Mouse (Mus musculus) lung, embryonic 16.5 days (tissue): ENCODE data around the gene Pgr. TPM values are rescaled to one million over a fixed set of nuclear protein-coding genes. Genes with fewer than 3 reads are reported as not detected.

Experiments
- ATAC-seq: fragments of 200-750 bp; cut with Nextera tagmentation; 2 replicates; pipeline ENCODE4 v1.8.0; 2017; ENCODE audit warnings: low read depth, mild to moderate bottlenecking, moderate library complexity
- H3K27ac ChIP-seq: fragments of 300-500 bp; sonication (generic); 2 replicates; pipeline ENCODE4 v1.5.1; 2014; ENCODE audit warnings: mild to moderate bottlenecking, control low read depth, low read length
- H3K27me3 ChIP-seq: fragments of 300-500 bp; sonication (generic); 2 replicates; pipeline ENCODE4 v1.6.1; 2014; ENCODE audit warnings: low read depth, low read length, mixed read lengths; ENCODE audit not compliant: control insufficient read depth, insufficient read depth
- H3K36me3 ChIP-seq: fragments of 300-500 bp; sonication (generic); 2 replicates; pipeline ENCODE4 v1.6.1; 2014; ENCODE audit warnings: low read length; ENCODE audit not compliant: control insufficient read depth, insufficient read depth
- H3K4me1 ChIP-seq: fragments of 300-500 bp; sonication (generic); replicated peaks from 2 replicates; pipeline ENCODE4 v1.6.1; 2014; ENCODE audit warnings: low read length, mixed read lengths; ENCODE audit not compliant: control insufficient read depth, insufficient read depth
- H3K4me2 ChIP-seq: fragments of 300-500 bp; sonication (generic); 2 replicates; pipeline ENCODE4 v1.6.1; 2014; ENCODE audit warnings: low read depth, low read length, control low read depth
- H3K4me3 ChIP-seq: fragments of 300-500 bp; sonication (generic); 2 replicates; pipeline ENCODE4 v1.5.1; 2014; ENCODE audit warnings: mild to moderate bottlenecking, low read length, control low read depth
- H3K9ac ChIP-seq: fragments of 300-500 bp; sonication (generic); 2 replicates; pipeline ENCODE4 v1.6.1; 2014; ENCODE audit warnings: low read length, control low read depth
- H3K9me3 ChIP-seq: fragments of 300-500 bp; sonication (generic); 2 replicates; pipeline ENCODE4 v1.6.1; 2016; ENCODE audit warnings: low read length; ENCODE audit not compliant: control insufficient read depth
- WGBS: fragments of 180-500 bp; shearing (Covaris S2); extraction: QIAGEN DNeasy Blood & Tissue Kit; methylation state at CpG from one replicate; pipeline ENCODE4 v1.1.7; 2014; 5-methylcytosine and 5-hydroxymethylcytosine counted together
- polyA plus RNA-seq: library from polyadenylated mRNA; unstranded; fragments of >200 nt; fragmentation: Nextera tagmentation; extraction: Ambion mirVana; gene quantifications from 2 replicates; pipeline ENCODE4 v1.2.1, GENCODE M21; 2015

The Pgr gene
- 0.24 and 0.34 TPM in 2 replicates for polyA plus RNA-seq

DNA sequence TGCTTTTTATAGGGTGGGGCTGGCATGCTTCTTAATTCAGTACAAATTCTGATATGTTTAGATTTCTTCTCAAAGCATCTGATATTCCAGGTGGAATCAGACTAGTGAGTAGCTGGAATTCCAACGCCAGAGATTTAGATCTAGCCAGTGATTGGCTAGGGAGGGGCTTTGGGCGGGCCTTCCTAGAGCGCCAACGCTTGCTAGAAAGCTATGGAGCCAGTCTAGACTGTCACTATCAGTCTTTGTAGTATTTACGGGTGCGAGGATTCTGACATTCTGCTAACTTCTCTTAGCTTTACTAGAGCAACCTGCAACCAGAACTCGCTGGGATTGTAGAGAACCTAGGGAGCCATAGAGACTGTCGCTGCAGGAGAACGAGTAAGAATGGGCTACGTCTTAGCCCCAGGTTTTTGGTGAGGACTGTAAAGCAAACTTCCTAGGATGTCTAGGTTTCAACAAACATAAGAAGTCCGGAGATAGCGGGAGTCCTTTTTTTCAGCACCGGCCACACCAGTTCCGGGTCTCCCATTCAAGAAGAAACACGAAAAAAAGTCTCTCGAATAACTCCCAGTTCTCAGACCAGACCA is at the start of gene Pgr:
Gene Pgr, plus strand, starts transcription at position 218 of the 587 bp plus-strand sequence.
- Histone ChIP-seq H3K27me3 (peaks cover 36% of the 10 kb centered on the region), H3K4me1 (peaks cover 14% of the 10 kb centered on the region), H3K4me2 (peak within 1 kb of the TSS; percentile 88), H3K4me3 (peak within 1 kb of the TSS; percentile 57), H3K9ac (peak within 1 kb of the TSS; percentile 23; the same call in 1 of the 2 replicates), H3K27ac (no peak within 1 kb of the TSS), H3K9me3 (no peaks in the 10 kb centered on the region), H3K36me3 (no peaks in the 10 kb centered on the region)
- no peak for ATAC-seq
- under 1% methylated on average over 16 of the region's 16 CpGs for WGBS

DNA sequence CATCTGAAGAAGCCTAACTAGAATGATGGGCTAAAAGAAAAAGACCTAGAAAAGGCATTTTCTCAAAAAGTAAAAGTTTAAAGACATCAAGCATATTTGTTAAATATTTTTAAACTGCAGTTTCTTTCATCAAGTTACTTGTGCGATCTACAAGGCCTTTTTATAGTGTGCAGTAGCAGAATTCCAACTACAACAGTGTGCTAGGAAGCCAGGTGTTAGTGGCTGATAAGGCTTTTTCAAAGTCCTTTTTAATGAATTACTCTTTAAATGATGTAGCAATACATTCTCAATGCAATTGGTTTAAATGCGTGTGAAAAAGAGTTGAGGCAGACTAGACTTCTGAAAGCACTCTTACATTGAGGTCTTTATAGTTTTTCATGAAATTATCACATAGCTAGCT is 42.2 kb upstream of the Pgr start:
- Histone ChIP-seq H3K9ac (no peak overlapping the region), H3K27ac (no peak overlapping the region), H3K9me3 (no peaks in the 10 kb centered on the region), H3K4me1 (no peaks in the 10 kb centered on the region), H3K4me2 (no peak overlapping the region), H3K27me3 (no peaks in the 10 kb centered on the region), H3K36me3 (no peaks in the 10 kb centered on the region), H3K4me3 (no peak overlapping the region)
- 64% methylated on average over 2 of the region's 2 CpGs for WGBS
- ATAC-seq: no peak

DNA sequence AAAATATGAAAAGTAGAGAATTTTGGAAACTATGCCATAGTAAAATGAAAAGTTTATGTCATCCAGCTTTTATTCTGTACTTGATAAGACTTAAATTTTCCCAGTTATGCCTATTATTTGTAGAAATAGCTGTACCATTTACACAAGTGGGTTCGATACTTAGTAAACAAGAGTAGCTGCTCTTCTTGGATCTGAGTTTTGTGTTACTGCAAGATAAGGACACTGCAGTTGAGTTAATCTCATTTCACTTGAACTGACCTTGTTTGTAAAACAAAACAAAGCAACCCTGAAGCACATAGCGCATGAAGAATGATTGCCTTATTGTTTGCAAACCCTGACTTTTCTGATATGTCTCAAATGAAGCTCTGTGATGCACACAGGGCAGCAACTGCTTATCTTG is 31.1 kb upstream of the Pgr start:
- no peak overlapping the region for H3K4me2 ChIP-seq
- H3K36me3 ChIP-seq: no peaks in the 10 kb centered on the region
- no peaks in the 10 kb centered on the region for H3K4me1 ChIP-seq
- ATAC-seq: no peak
- H3K27ac ChIP-seq: no peak overlapping the region
- no peaks in the 10 kb centered on the region for H3K27me3 ChIP-seq
- WGBS: 67% methylated on average over 2 of the region's 2 CpGs
- no peak overlapping the region for H3K9ac ChIP-seq
- no peak overlapping the region for H3K4me3 ChIP-seq
- H3K9me3 ChIP-seq: no peaks in the 10 kb centered on the region

DNA sequence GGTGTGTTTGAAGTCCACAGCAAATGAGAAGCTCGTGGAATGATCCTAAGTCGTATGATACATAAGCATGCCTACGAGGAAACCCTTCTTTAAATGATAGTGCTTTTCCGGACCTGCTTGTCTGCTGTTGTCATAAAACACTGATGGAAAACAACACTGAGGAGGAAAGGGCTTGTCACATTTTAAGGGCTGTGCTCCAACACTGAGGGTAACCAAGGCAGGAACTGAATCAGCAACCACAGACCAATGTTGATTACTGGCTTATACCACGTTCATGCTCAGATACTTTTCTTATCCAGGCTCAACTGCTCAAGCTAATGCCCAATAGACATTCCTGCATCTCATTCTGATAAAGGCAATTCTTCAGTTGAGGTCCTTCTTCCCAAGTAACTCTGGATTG is 4.4 kb upstream of the Pgr start:
- 73% methylated on average over 5 of the region's 5 CpGs for WGBS
- Histone ChIP-seq H3K4me3 (no peak overlapping the region), H3K36me3 (no peaks in the 10 kb centered on the region), H3K4me2 (no peak overlapping the region), H3K27ac (no peak overlapping the region), H3K4me1 (peaks cover 2% of the 10 kb centered on the region; the same call in 1 of the 2 replicates), H3K27me3 (peaks cover 12% of the 10 kb centered on the region), H3K9me3 (no peaks in the 10 kb centered on the region), H3K9ac (no peak overlapping the region)
- ATAC-seq: no peak

DNA sequence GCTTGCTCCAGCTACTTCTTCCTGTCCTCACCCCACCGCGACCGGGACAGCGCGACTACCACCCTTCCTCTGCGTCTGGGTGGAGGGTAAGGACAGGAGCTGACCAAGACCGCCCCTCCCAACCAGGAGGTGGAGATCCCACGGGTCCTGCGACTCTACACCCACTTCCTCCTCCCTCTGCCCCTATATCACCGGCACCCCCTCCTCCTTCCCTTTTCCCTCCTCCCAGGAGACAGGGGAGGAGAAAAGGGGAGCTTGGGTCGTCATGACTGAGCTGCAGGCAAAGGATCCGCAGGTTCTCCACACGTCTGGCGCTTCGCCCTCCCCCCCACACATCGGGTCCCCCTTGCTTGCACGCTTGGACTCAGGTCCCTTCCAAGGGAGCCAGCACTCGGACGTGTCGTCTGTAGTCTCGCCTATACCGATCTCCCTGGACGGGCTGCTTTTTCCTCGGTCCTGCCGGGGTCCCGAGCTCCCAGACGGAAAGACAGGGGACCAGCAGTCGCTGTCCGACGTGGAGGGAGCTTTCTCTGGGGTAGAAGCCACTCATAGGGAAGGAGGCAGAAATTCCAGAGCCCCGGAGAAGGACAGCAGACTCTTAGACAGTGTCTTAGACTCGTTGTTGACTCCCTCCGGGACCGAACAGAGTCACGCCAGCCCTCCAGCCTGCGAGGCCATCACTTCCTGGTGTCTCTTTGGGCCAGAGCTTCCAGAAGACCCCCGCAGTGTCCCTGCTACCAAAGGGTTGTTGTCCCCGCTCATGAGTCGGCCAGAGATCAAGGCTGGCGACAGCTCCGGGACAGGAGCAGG is 775 bp downstream of the Pgr start:
- Histone ChIP-seq H3K36me3 (no peaks in the 10 kb centered on the region), H3K9me3 (no peaks in the 10 kb centered on the region), H3K4me2 (peak overlapping the region; percentile 88), H3K27me3 (peaks cover 36% of the 10 kb centered on the region), H3K9ac (peak overlapping the region; percentile 23), H3K4me1 (peaks cover 14% of the 10 kb centered on the region), H3K27ac (no peak overlapping the region), H3K4me3 (peak overlapping the region; percentile 57)
- WGBS: under 1% methylated on average over 41 of the region's 41 CpGs
- peak; percentile 47 for ATAC-seq

DNA sequence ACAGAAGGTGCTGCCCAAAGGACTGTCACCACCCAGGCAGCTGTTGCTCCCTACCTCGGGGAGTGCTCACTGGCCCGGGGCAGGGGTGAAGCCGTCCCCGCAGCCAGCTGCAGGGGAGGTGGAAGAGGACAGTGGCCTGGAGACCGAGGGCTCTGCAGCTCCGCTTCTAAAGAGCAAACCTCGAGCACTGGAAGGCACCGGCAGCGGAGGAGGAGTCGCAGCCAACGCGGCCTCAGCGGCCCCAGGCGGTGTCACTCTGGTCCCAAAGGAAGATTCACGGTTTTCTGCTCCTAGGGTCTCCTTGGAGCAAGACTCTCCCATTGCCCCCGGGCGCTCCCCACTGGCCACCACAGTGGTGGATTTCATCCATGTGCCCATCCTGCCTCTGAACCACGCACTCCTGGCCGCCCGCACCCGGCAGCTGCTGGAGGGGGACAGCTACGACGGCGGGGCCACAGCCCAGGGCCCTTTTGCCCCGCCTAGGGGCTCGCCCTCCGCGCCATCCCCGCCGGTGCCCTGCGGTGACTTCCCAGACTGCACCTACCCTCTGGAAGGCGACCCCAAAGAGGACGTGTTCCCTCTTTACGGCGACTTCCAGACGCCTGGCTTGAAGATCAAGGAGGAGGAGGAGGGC is 1.5 kb downstream of the Pgr start:
- ATAC-seq: peak; percentile 33
- peaks cover 14% of the 10 kb centered on the region for H3K4me1 ChIP-seq
- H3K27ac ChIP-seq: no peak overlapping the region
- H3K36me3 ChIP-seq: no peaks in the 10 kb centered on the region
- under 1% methylated on average over 27 of the region's 36 CpGs for WGBS
- peak overlapping the region; percentile 42 for H3K9ac ChIP-seq
- H3K4me3 ChIP-seq: peak overlapping the region; percentile 57
- H3K27me3 ChIP-seq: peaks cover 36% of the 10 kb centered on the region
- peak overlapping the region; percentile 88 for H3K4me2 ChIP-seq
- H3K9me3 ChIP-seq: no peaks in the 10 kb centered on the region

DNA sequence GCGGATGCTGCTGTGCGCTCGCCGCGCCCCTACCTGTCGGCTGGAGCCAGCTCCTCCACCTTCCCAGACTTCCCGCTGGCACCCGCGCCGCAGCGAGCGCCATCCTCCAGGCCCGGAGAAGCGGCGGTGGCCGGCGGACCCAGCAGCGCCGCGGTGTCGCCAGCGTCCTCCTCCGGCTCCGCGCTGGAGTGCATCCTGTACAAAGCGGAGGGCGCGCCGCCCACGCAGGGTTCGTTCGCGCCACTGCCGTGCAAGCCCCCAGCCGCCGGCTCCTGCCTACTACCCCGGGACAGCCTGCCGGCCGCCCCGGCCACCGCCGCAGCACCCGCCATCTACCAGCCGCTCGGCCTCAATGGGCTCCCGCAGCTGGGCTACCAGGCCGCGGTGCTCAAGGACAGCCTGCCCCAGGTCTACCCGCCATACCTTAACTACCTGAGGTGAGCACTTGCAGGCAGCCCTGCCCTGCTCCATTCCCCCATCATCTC is 2.1 kb downstream of the Pgr start:
- Histone ChIP-seq H3K9ac (peak overlapping the region; percentile 42), H3K27ac (no peak overlapping the region), H3K4me1 (peaks cover 14% of the 10 kb centered on the region), H3K27me3 (peaks cover 36% of the 10 kb centered on the region), H3K9me3 (no peaks in the 10 kb centered on the region), H3K4me2 (peak overlapping the region; percentile 88), H3K4me3 (peak overlapping the region; percentile 57), H3K36me3 (no peaks in the 10 kb centered on the region)
- WGBS: under 1% methylated on average over 44 of the region's 49 CpGs
- peak; percentile 69 for ATAC-seq

DNA sequence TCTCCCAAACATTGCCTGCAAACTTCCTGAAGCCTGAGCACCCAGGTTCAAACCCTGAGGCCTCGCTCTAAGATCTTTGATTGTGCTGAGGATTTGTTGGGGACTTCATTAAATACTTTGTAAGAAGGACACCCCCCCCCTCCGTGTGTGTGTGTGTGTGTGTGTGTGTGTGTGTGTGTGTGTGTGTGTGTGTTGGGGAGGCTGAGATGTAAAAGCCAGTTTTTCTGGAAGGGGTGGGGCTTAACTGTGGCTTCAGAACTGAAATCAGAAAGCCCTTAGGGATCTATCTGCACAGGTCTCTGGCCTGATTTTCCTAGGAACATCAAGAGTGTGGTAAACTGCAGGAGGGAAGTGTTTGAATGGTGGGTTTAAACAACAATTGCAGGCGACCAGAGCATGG is 2.6 kb downstream of the Pgr start:
- peaks cover 36% of the 10 kb centered on the region for H3K27me3 ChIP-seq
- H3K9ac ChIP-seq: no peak overlapping the region
- peaks cover 14% of the 10 kb centered on the region for H3K4me1 ChIP-seq
- H3K36me3 ChIP-seq: no peaks in the 10 kb centered on the region
- 33% methylated on average over 3 of the region's 3 CpGs for WGBS
- no peaks in the 10 kb centered on the region for H3K9me3 ChIP-seq
- H3K4me2 ChIP-seq: peak overlapping the region; percentile 88; the same call in 1 of the 2 replicates
- no peak overlapping the region for H3K27ac ChIP-seq
- peak overlapping the region; percentile 57 for H3K4me3 ChIP-seq
- ATAC-seq: no peak

DNA sequence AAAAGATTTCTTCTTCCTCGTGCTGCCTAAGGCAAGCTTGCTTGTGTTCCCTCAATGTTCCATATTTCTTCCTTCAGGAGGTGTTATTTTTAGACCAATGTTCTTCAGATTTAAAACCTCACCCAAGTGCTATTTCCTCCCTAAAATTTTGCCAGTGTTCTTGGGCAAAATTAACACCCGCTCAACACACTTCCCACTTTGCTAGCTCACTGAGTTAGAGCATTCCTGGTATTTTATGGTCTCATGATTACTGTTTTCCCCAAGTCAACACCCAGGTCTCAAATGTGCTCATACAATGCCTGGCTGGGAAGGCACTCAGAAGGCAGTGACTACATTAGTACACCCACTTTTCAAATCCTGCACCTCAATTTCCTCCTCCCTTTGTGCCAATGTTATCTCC is 27.9 kb downstream of the Pgr start:
- WGBS: 78% methylated on average over 2 of the region's 2 CpGs
- H3K27me3 ChIP-seq: no peaks in the 10 kb centered on the region
- H3K9ac ChIP-seq: no peak overlapping the region
- no peaks in the 10 kb centered on the region for H3K36me3 ChIP-seq
- no peaks in the 10 kb centered on the region for H3K9me3 ChIP-seq
- H3K4me2 ChIP-seq: no peak overlapping the region
- ATAC-seq: no peak
- H3K4me3 ChIP-seq: no peak overlapping the region
- no peak overlapping the region for H3K27ac ChIP-seq
- H3K4me1 ChIP-seq: no peaks in the 10 kb centered on the region
